ENCODE assay signal across 12 mouse cellular contexts in the genomic region with DNA sequence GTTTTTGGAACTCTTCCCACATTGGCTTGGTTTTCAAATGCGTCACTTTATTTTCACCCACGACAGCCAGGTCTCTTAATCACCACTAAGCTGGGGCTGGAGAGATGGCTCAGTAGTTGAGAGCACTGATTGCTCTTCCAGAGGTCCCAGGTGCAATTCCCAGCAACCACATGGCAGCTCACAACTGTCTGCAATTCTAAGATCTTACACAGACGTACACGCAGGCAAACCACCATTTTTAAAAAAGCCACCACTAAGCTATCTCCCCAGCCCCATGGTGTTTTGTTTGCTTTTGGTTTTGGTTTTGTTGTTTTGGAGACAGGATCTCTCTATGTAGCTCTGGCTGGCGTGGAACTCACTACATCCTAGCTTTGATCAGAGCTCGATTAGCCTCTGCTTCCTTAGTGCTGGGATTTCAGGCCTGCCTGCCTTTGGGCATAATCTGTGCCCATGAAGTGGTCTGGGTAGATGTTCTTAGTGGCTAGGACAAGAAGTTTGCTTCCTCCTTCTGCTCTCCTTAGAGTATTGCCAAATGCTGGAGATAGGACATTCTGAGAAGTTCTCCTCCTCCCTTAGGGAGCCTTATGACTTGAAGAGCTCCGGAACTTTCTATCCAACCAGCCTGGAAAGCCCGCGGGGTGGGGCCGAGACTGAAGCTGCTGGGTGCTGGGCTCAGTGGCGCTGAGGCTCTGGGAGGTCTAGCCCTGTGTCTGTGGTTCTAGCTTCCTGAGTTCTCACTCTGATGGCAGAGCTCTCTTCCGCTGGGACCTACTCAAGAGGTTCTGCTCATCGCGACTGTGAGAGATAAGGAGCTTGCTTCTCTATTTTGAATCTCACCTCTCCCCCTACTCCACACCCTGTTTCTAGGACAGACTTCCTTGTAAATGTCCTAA. TPM values are rescaled to one million over a fixed set of nuclear protein-coding genes. Genes with fewer than 3 reads are reported as not detected.
DNase-seq lines count a peak whose midpoint lies in the region; ATAC-seq and TF ChIP-seq lines count a peak whose summit lies in the region.
"Had no signal": no experiment of that assay in that cellular context is flagged by ENCODE, and none has a peak within 500 bp of the region (broad histone marks: within the 10 kb centered on the region; RNA-seq: fewer than 3 reads in every experiment).

No protein-coding gene starts in this region.

- peak overlapping the region; percentile 27; the same call in 1 of the 2 replicates for H3K9ac ChIP-seq in ES-Bruce4 (ENCODE audit: low read depth, poor library complexity, severe bottlenecking)
- no peak overlapping the region for H3K9ac ChIP-seq in intestine, postnatal 0 days (ENCODE audit: low read depth, low read length)
- H3K9ac ChIP-seq: embryonic facial prominence, embryonic 15.5 days; hindbrain, embryonic 15.5 days; lung, embryonic 15.5 days had no signal

- 76% methylated on average over 14 of the region's 14 CpGs for WGBS in intestine, postnatal 0 days

- no peaks in the 10 kb centered on the region for H3K36me3 ChIP-seq in ES-Bruce4 (ENCODE audit: control insufficient read depth, insufficient read depth, low read length, poor library complexity, severe bottlenecking)
- no peaks in the 10 kb centered on the region for H3K36me3 ChIP-seq in intestine, postnatal 0 days (ENCODE audit: control insufficient read depth, insufficient read depth)
- H3K36me3 ChIP-seq: embryonic facial prominence, embryonic 15.5 days; hindbrain, embryonic 15.5 days; lung, embryonic 15.5 days had no signal

- TF ChIP-seq EP300 in ES-Bruce4 (IDR thresholded peaks at IDR 0.05; ENCODE audit: insufficient read depth, low read depth, low read length): no peak

- H3K9me3 ChIP-seq in ES-Bruce4 (replicated peaks; ENCODE audit: control insufficient read depth, insufficient read depth, low read length, poor library complexity, severe bottlenecking): no peaks in the 10 kb centered on the region
- no peaks in the 10 kb centered on the region for H3K9me3 ChIP-seq in intestine, postnatal 0 days (ENCODE audit: control insufficient read depth)
- H3K9me3 ChIP-seq: embryonic facial prominence, embryonic 15.5 days; hindbrain, embryonic 15.5 days; lung, embryonic 15.5 days had no signal

- H3K4me1 ChIP-seq in ES-Bruce4 (ENCODE audit: control insufficient read depth, insufficient read depth, low read length): no peaks in the 10 kb centered on the region
- H3K4me1 ChIP-seq in intestine, postnatal 0 days (replicated peaks; ENCODE audit: control insufficient read depth, insufficient read depth, low read length): no peaks in the 10 kb centered on the region
- H3K4me1 ChIP-seq: embryonic facial prominence, embryonic 15.5 days; hindbrain, embryonic 15.5 days; lung, embryonic 15.5 days had no signal

- H3K27ac ChIP-seq in ES-Bruce4 (ENCODE audit: insufficient read depth, low read length): no peak overlapping the region
- H3K27ac ChIP-seq in intestine, postnatal 0 days (ENCODE audit: low read depth, low read length): no peak overlapping the region
- H3K27ac ChIP-seq: embryonic facial prominence, embryonic 15.5 days; hindbrain, embryonic 15.5 days; lung, embryonic 15.5 days had no signal

- H3K27me3 ChIP-seq in ES-Bruce4 (ENCODE audit: control insufficient read depth, insufficient read depth, low read length, poor library complexity, severe bottlenecking): no peaks in the 10 kb centered on the region
- no peaks in the 10 kb centered on the region for H3K27me3 ChIP-seq in intestine, postnatal 0 days (replicated peaks; ENCODE audit: control insufficient read depth, insufficient read depth, low read length)
- H3K27me3 ChIP-seq: embryonic facial prominence, embryonic 15.5 days; hindbrain, embryonic 15.5 days; lung, embryonic 15.5 days had no signal

- TF ChIP-seq CTCF in ES-Bruce4 (IDR thresholded peaks at IDR 0.05; ENCODE audit: low read depth, low read length): no peak
- TF ChIP-seq CTCF in intestine, postnatal 0 days (IDR thresholded peaks at IDR 0.05; ENCODE audit: low read depth): no peak

- peak overlapping the region; percentile 28; the same call in 1 of the 2 replicates for H3K4me3 ChIP-seq in ES-Bruce4 (ENCODE audit: low read depth, low read length)
- no peak overlapping the region for H3K4me3 ChIP-seq in intestine, postnatal 0 days (ENCODE audit: low read depth, low read length)
- H3K4me3 ChIP-seq: embryonic facial prominence, embryonic 15.5 days; hindbrain, embryonic 15.5 days; lung, embryonic 15.5 days had no signal

- DNase-seq in 3134 (ENCODE audit: extremely low read depth, insufficient read length, low spot score) (peak; percentile 41), liver (peak; percentile 39)
- DNase-seq in cerebellum, postnatal 10 days: no peak
- no peak for DNase-seq in cerebellum, postnatal 4 days (ENCODE audit: low spot score in 2 of 2)
- no peak for DNase-seq in cerebellum, adult 18-20 months
- DNase-seq: right cerebral cortex, postnatal 4 days had no signal

- H3K4me2 ChIP-seq in intestine, postnatal 0 days (replicated peaks; ENCODE audit: low read depth): no peak overlapping the region
- H3K4me2 ChIP-seq: embryonic facial prominence, embryonic 15.5 days; hindbrain, embryonic 15.5 days; lung, embryonic 15.5 days had no signal

- TF ChIP-seq POLR2A in ES-Bruce4 (IDR thresholded peaks at IDR 0.05; ENCODE audit: insufficient read depth, low read length): no peak

- peak; percentile 81 for ATAC-seq in monocyte, adult 5-6 weeks (replicated peaks; ENCODE audit: insufficient number of reproducible peaks, low FRiP score, low TSS enrichment, poor library complexity, severe bottlenecking)
- no peak for ATAC-seq in intestine, postnatal 0 days

RNA-seq across cellular contexts. Expression of a gene that starts 6.0 kb away (rescaled TPM):
- polyA plus RNA-seq in ES-Bruce4 (2011; ENCODE audit: insufficient read depth, insufficient read length, low read depth, missing spikeins): 71.2 and 78.8 TPM in 2 replicates
- total RNA-seq in monocyte, adult 5-6 weeks (2017): 25.7 to 71.4 TPM (median 66.4 TPM) in 3 replicates
- polyA plus RNA-seq in intestine, postnatal 0 days (2015; fragmentation: Nextera tagmentation; extraction: Ambion mirVana): 20.9 and 24.2 TPM in 2 replicates

RNA-seq across cellular contexts. Expression of a gene that starts 10.2 kb away (rescaled TPM):
- polyA plus RNA-seq in ES-Bruce4 (2011; ENCODE audit: insufficient read depth, insufficient read length, low read depth, missing spikeins): 478 and 518 TPM in 2 replicates
- total RNA-seq in monocyte, adult 5-6 weeks (2017): 1,407 to 1,708 TPM (median 1,696 TPM) in 3 replicates
- polyA plus RNA-seq in intestine, postnatal 0 days (2015; fragmentation: Nextera tagmentation; extraction: Ambion mirVana): 326 and 348 TPM in 2 replicates

RNA-seq across cellular contexts. Expression of a gene that starts 46.3 kb away (rescaled TPM):
- polyA plus RNA-seq in ES-Bruce4 (2011; ENCODE audit: insufficient read depth, insufficient read length, low read depth, missing spikeins): 35.8 and 41.7 TPM in 2 replicates
- 28.1 to 50.8 TPM (median 31.0 TPM) in 3 replicates for total RNA-seq in monocyte, adult 5-6 weeks (2017)
- 41.1 and 44.8 TPM in 2 replicates for polyA plus RNA-seq in intestine, postnatal 0 days (2015; fragmentation: Nextera tagmentation; extraction: Ambion mirVana)

RNA-seq across cellular contexts. Expression of a gene that starts 46.4 kb away (rescaled TPM):
- 83.8 and 109 TPM in 2 replicates for polyA plus RNA-seq in ES-Bruce4 (2011; ENCODE audit: insufficient read depth, insufficient read length, low read depth, missing spikeins)
- total RNA-seq in monocyte, adult 5-6 weeks (2017): 9.1 to 25.0 TPM (median 10.2 TPM) in 3 replicates
- 424 and 433 TPM in 2 replicates for polyA plus RNA-seq in intestine, postnatal 0 days (2015; fragmentation: Nextera tagmentation; extraction: Ambion mirVana)

Comparison
In these comparisons a context has a peak if more than half of its experiments do, and no peak if none do; other contexts are left out.
1. DNase-seq: peak in 3134 (single experiment) and liver (single experiment); none in cerebellum, postnatal 10 days (0 of 2), cerebellum, postnatal 4 days (0 of 2) and cerebellum, adult 18-20 months (0 of 2).